Mouse (Mus musculus) cortical plate, adult 2 months (tissue): ENCODE data around the gene Cst12.

Experiments used
- CTCF ChIP-seq: fragments of 200-500 bp; IDR thresholded peaks from 2 replicates; pipeline ENCODE4 v1.5.1; 2011; ENCODE audit warnings: mild to moderate bottlenecking, control low read depth, low read length; ENCODE audit not compliant: insufficient read depth; ENCODE audit errors: extremely low read depth
- POLR2A ChIP-seq: fragments of 200-500 bp; IDR thresholded peaks from 2 replicates; pipeline ENCODE4 v1.6.1; 2011; ENCODE audit warnings: mild to moderate bottlenecking, low read length, control low read depth; ENCODE audit not compliant: insufficient read depth; ENCODE audit errors: extremely low read depth

DNA sequence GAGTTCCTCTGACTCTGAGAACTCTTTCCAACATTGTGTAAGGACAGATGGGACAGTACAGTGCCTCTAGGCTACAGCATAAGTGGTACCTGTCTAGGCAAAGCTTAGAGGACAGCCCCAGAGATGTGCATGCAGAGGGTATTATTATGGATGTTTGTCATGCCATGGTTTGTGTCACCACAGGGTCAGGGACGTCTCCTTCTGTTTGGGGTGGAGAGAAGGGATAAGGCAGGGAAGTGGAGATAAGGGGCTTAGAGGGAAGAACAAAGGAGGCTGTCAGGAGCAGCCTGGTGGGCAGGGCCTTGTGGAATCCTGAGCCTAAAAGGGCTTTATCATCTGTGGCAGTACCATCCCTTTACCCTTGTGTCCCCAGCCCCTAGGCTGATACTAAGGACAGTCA lies 7.5 kb upstream of the Cst12 start, which contains the start of gene 8030411F24Rik:
- TF ChIP-seq POLR2A (no peak), CTCF (no peak)
